Mouse (Mus musculus) intestine, embryonic 14.5 days (tissue): ENCODE data around the gene Pkdrej. TPM values are rescaled to one million over a fixed set of nuclear protein-coding genes. Genes with fewer than 3 reads are reported as not detected.

Experiments
- ATAC-seq: fragments of 200-750 bp; cut with Nextera tagmentation; replicated peaks from 2 replicates; pipeline ENCODE4 v1.8.0; 2017; ENCODE audit warnings: low read depth, moderate number of reproducible peaks, moderate TSS enrichment, moderate library complexity; ENCODE audit not compliant: low FRiP score, low TSS enrichment
- DNase-seq: peaks from one replicate; pipeline ENCODE4 v3.0.0-alpha.2; 2018; ENCODE audit warnings: low spot score
- H3K27ac ChIP-seq: fragments of 300-500 bp; sonication (generic); 2 replicates; pipeline ENCODE4 v1.5.1; 2014; ENCODE audit warnings: low read depth, mild to moderate bottlenecking, control low read depth
- H3K27me3 ChIP-seq: fragments of 300-500 bp; sonication (generic); replicated peaks from 2 replicates; pipeline ENCODE4 v1.6.1; 2014; ENCODE audit warnings: low read length, control low read depth; ENCODE audit not compliant: control insufficient read depth, insufficient read depth
- H3K36me3 ChIP-seq: fragments of 300-500 bp; sonication (generic); 2 replicates; pipeline ENCODE4 v1.6.1; 2014; ENCODE audit warnings: low read length, control low read depth; ENCODE audit not compliant: control insufficient read depth, insufficient read depth
- H3K4me1 ChIP-seq: fragments of 300-500 bp; sonication (generic); replicated peaks from 2 replicates; pipeline ENCODE4 v1.6.1; 2014; ENCODE audit warnings: low read length, control low read depth, mixed read lengths; ENCODE audit not compliant: control insufficient read depth, insufficient read depth
- H3K4me2 ChIP-seq: fragments of 300-500 bp; sonication (generic); 2 replicates; pipeline ENCODE4 v1.6.1; 2014; ENCODE audit warnings: low read length
- H3K4me3 ChIP-seq: fragments of 300-500 bp; sonication (generic); 2 replicates; pipeline ENCODE4 v1.5.1; 2014; ENCODE audit warnings: low read depth, low read length, control low read depth, mixed read lengths
- H3K9ac ChIP-seq: fragments of 300-500 bp; sonication (generic); 2 replicates; pipeline ENCODE4 v1.6.1; 2014; ENCODE audit warnings: mild to moderate bottlenecking, low read length
- H3K9me3 ChIP-seq: fragments of 300-500 bp; sonication (generic); 2 replicates; pipeline ENCODE4 v1.6.1; 2016; ENCODE audit warnings: low read length, control low read depth; ENCODE audit not compliant: control insufficient read depth
- WGBS: fragments of 180-500 bp; shearing (Covaris S2); extraction: QIAGEN DNeasy Blood & Tissue Kit; methylation state at CpG from one replicate; pipeline ENCODE4 v1.1.7; 2014; 5-methylcytosine and 5-hydroxymethylcytosine counted together
- polyA plus RNA-seq: library from polyadenylated mRNA; unstranded; fragments of >200 nt; fragmentation: Nextera tagmentation; extraction: Ambion mirVana; gene quantifications from 2 replicates; pipeline ENCODE4 v1.2.1, GENCODE M21; 2014

Gene Pkdrej
- polyA plus RNA-seq, 1 experiment from 2014 or later, result 0.37 TPM

DNA sequence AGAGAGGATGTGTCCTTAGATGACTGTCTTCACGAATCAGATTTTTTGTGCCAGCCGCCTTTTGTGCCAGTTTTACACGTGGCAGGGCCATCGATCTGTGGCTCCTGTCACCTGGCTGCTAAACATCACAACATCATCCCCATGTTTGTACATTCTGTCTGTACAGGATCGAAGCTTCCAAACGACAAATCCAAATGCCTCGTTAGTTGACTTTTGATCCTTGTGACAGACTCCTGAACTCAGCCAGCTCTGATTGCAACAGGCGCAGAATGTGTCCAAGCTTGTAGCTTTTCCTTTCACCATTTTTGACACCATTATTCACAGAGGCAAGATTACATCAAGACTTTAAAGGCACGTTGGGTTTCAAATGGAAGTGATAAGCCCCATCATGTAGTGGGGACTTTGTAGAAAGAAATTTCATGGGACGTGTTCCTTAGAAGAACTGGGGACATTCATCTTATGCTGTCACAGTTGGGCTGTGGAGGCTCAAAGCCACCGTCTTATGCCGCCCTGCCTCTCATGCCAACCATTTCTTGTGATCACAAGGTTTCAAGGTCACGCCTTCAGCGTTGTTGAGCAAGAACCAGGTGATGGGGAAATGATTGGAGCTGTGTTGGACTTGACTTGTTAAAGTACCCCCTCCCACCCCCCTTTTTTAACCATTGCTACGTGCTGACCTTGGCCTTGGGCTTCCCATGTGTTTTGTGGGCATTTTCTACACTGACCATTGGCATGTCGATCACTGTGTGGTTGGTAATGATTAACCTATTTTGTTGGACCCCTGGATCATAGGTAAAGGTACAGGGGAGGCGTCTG, 50.0 kb downstream of the Pkdrej start:
- Histone ChIP-seq H3K36me3 (no peaks in the 10 kb centered on the region), H3K27me3 (no peaks in the 10 kb centered on the region), H3K4me2 (no peak overlapping the region), H3K9me3 (no peaks in the 10 kb centered on the region), H3K4me1 (no peaks in the 10 kb centered on the region), H3K4me3 (no peak overlapping the region), H3K9ac (no peak overlapping the region), H3K27ac (no peak overlapping the region)
- WGBS, result 80% methylated on average over 17 of the region's 17 CpGs
- DNase-seq, result no peak
- no peak for ATAC-seq

- no peaks in the 10 kb centered on the region for H3K36me3 ChIP-seq
- DNase-seq (no peak), ATAC-seq (no peak)
- WGBS, result 74% methylated on average over 8 of the region's 8 CpGs
- no peaks in the 10 kb centered on the region for H3K27me3 ChIP-seq
- no peak overlapping the region for H3K9ac ChIP-seq
- no peak overlapping the region for H3K4me3 ChIP-seq
- H3K4me1 ChIP-seq, result no peaks in the 10 kb centered on the region
- no peak overlapping the region for H3K27ac ChIP-seq
- no peak overlapping the region for H3K4me2 ChIP-seq
- H3K9me3 ChIP-seq, result no peaks in the 10 kb centered on the region
Measured at GRCm38 (mm10) chr15:85768991-85769390, 52.5 kb downstream of the Pkdrej start.

GRCm38 (mm10) chr15:85766677-85767076, 54.9 kb downstream of the Pkdrej start:
- 77% methylated on average over 5 of the region's 5 CpGs for WGBS
- Histone ChIP-seq H3K9me3 (no peaks in the 10 kb centered on the region), H3K27ac (no peak overlapping the region), H3K4me1 (no peaks in the 10 kb centered on the region), H3K27me3 (no peaks in the 10 kb centered on the region), H3K36me3 (no peaks in the 10 kb centered on the region), H3K9ac (no peak overlapping the region), H3K4me3 (no peak overlapping the region), H3K4me2 (no peak overlapping the region)
- DNase-seq (no peak), ATAC-seq (no peak)

DNA sequence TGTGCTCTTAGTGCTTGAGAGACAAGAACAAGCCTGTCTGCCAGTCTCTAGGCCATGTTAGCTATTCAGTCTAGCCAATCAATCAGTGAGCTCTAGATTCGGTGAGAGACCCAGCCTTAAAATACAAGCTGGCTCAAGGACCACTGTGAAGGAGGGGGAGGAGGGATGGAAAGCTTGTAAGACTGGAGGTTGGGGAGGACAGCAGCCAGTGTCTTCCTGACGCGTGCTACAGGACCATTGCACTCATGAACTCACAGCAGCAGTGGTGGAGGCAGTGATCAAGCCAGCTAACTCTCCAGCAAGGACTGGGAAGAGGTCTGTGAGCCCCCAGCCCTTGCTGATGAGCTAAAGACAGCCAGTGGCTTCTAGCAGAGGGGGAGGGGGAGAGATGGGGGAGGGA, 56.5 kb downstream of the Pkdrej start:
- Histone ChIP-seq H3K4me3 (no peak overlapping the region), H3K9me3 (no peaks in the 10 kb centered on the region), H3K36me3 (no peaks in the 10 kb centered on the region), H3K27ac (no peak overlapping the region), H3K9ac (no peak overlapping the region), H3K4me2 (no peak overlapping the region), H3K4me1 (no peaks in the 10 kb centered on the region), H3K27me3 (no peaks in the 10 kb centered on the region)
- WGBS, result 38% methylated on average over 3 of the region's 3 CpGs
- ATAC-seq, result no peak
- no peak for DNase-seq

Other genes starting within 250 kb of the Pkdrej start
- 0.42 and 2.2 TPM in 2 replicates for gene Wnt7b, start 239.3 kb downstream of the Pkdrej start, polyA plus RNA-seq
- gene Ppara, start 86.8 kb downstream of the Pkdrej start, polyA plus RNA-seq, result 6.0 and 7.6 TPM in 2 replicates
- gene Cdpf1, start 10.0 kb downstream of the Pkdrej start, polyA plus RNA-seq, result 38.5 and 38.7 TPM in 2 replicates
- gene Ttc38, start 10.6 kb upstream of the Pkdrej start, polyA plus RNA-seq, result 6.6 and 6.7 TPM in 2 replicates
- 25.8 and 27.4 TPM in 2 replicates for gene Gtse1, start 38.0 kb upstream of the Pkdrej start, polyA plus RNA-seq
- 35.7 and 36.4 TPM in 2 replicates for gene Trmu, start 57.6 kb upstream of the Pkdrej start, polyA plus RNA-seq
- 1.3 and 2.2 TPM in 2 replicates for gene Celsr1, start 212.0 kb upstream of the Pkdrej start, polyA plus RNA-seq
- 6.0 and 8.1 TPM in 2 replicates for gene Gramd4, start 236.0 kb upstream of the Pkdrej start, polyA plus RNA-seq